Mouse (Mus musculus): Measurements from ENCODE around the gene Gm28308.
A peak's percentile ranks its signal among the peaks of the same experiment; 100 is the strongest.

Gm28308 gene

GRCm38 (mm10) chr6:52246916-52247315 is 33.8 kb upstream of the Gm28308 start:
- DNase-seq (ENCODE audit: low spot score in 2 of 2): no peak

- peak in 1 of 2 experiments; percentile 61 for DNase-seq (ENCODE audit: low spot score in 2 of 2)
Observed at GRCm38 (mm10) chr6:52246403-52246803, 33.3 kb upstream of the Gm28308 start.

- peak in 1 of 2 experiments; percentile 63 for DNase-seq (ENCODE audit: low spot score in 2 of 2)
Observed at GRCm38 (mm10) chr6:52245757-52246142, 32.6 kb upstream of the Gm28308 start, which contains the start of gene Hoxa11. Gene Hoxa11 (minus strand): TSS chr6:52245810.

- DNase-seq (ENCODE audit: low spot score in 2 of 2): peak in 1 of 2 experiments; percentile 60
Observed at GRCm38 (mm10) chr6:52245040-52245756, 32.1 kb upstream of the Gm28308 start.

GRCm38 (mm10) chr6:52244471-52245039 is 31.4 kb upstream of the Gm28308 start:
- DNase-seq (ENCODE audit: low spot score in 2 of 2): peak in 1 of 2 experiments; percentile 49

GRCm38 (mm10) chr6:52243681-52244121 is 30.6 kb upstream of the Gm28308 start:
- peak in 1 of 2 experiments; percentile 59 for DNase-seq (ENCODE audit: low spot score in 2 of 2)

GRCm38 (mm10) chr6:52242801-52243332 is 29.7 kb upstream of the Gm28308 start:
- DNase-seq (ENCODE audit: low spot score in 2 of 2): peak in 1 of 2 experiments; percentile 58

GRCm38 (mm10) chr6:52241001-52241621 is 28.0 kb upstream of the Gm28308 start:
- peak in 1 of 2 experiments; percentile 54 for DNase-seq (ENCODE audit: low spot score in 2 of 2)

- DNase-seq (ENCODE audit: low spot score in 2 of 2): peak; percentile 86 to 95
Observed at GRCm38 (mm10) chr6:52240389-52241000, 27.4 kb upstream of the Gm28308 start, which contains the start of gene Hoxa10. Gene Hoxa10 (minus strand): TSS chr6:52240854.

- peak in 1 of 2 experiments; percentile 59 for DNase-seq (ENCODE audit: low spot score in 2 of 2)
Observed at GRCm38 (mm10) chr6:52239625-52240388, 26.7 kb upstream of the Gm28308 start.

- DNase-seq (ENCODE audit: low spot score in 2 of 2): peak in 1 of 2 experiments; percentile 52
Observed at GRCm38 (mm10) chr6:52238976-52239375, 25.8 kb upstream of the Gm28308 start.

- peak in 1 of 2 experiments; percentile 55 for DNase-seq (ENCODE audit: low spot score in 2 of 2)
Observed at GRCm38 (mm10) chr6:52238155-52238545, 25.0 kb upstream of the Gm28308 start.

GRCm38 (mm10) chr6:52237346-52238154 is 24.4 kb upstream of the Gm28308 start:
- peak in 1 of 2 experiments; percentile 56 for DNase-seq (ENCODE audit: low spot score in 2 of 2)

- peak in 1 of 2 experiments; percentile 38 for DNase-seq (ENCODE audit: low spot score in 2 of 2)
Observed at GRCm38 (mm10) chr6:52236806-52237205, 23.7 kb upstream of the Gm28308 start.

GRCm38 (mm10) chr6:52235866-52236265 is 22.7 kb upstream of the Gm28308 start:
- DNase-seq (ENCODE audit: low spot score in 2 of 2): no peak

GRCm38 (mm10) chr6:52235267-52235666 is 22.1 kb upstream of the Gm28308 start:
- DNase-seq (ENCODE audit: low spot score in 2 of 2): no peak

- DNase-seq (ENCODE audit: low spot score in 2 of 2): peak in 1 of 2 experiments; percentile 78
Observed at GRCm38 (mm10) chr6:52234428-52235140, 21.4 kb upstream of the Gm28308 start.

- DNase-seq (ENCODE audit: low spot score in 2 of 2): peak; percentile 79 to 88
Observed at GRCm38 (mm10) chr6:52233546-52234427, 20.6 kb upstream of the Gm28308 start.

Measured in urinary bladder, postnatal 4 days (tissue).